Mouse (Mus musculus) erythroblast, embryonic 14.5 days (primary cell): Measurements from ENCODE around the gene Fer.

ENCODE experiments used
- GATA1 ChIP-seq: IDR thresholded peaks from 2 replicates; pipeline ENCODE4 v1.6.1; 2012; ENCODE audit warnings: low read length, inconsistent platforms, mixed read lengths
- TAL1 ChIP-seq: IDR thresholded peaks from 3 replicates; pipeline ENCODE4 v1.6.1; 2012; ENCODE audit warnings: low read length, inconsistent platforms, mixed read lengths

- TF ChIP-seq GATA1: no peak
- TF ChIP-seq TAL1: no peak
These were observed 1.3 kb downstream of the Fer start for GRCm38 (mm10) chr17:63864171-63864571.
